Mouse (Mus musculus) spleen, postnatal 10 days (tissue): ENCODE measurements around the gene Ssbp4.

Experiments
- DNase-seq, 2 experiments: peaks; one replicate each; pipeline ENCODE4 v3.0.0; 2021 to 2022; ENCODE audit warnings: low spot score in 2 of 2

Ssbp4 gene

DNA sequence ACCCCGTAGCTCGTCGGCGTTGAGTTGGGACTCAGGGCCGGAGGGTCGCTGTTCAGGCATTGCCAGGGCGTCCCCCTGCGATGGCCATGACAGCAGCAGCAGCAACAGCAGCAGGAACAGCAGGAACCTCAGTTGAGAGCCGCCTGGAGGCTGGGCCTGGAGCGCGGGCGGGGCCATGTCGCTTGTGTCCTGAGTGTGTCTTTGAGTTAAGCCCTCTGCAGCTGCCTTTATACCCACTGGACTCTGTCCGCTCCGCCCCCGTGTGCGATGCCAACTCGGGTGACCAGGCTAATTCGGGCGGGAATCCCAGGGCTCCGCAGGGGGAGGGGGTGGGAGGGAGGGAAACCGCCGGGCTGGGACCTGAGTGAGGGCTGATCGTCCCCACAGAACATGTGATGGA is 22.8 kb upstream of the Ssbp4 start:
- DNase-seq = no peak

- DNase-seq = peak in 1 of 2 experiments; percentile 55
Measured at GRCm38 (mm10) chr8:70630532-70631381, 22.1 kb upstream of the Ssbp4 start.

GRCm38 (mm10) chr8:70629574-70630531 is 21.2 kb upstream of the Ssbp4 start:
- DNase-seq = peak; percentile 92 to 96

DNA sequence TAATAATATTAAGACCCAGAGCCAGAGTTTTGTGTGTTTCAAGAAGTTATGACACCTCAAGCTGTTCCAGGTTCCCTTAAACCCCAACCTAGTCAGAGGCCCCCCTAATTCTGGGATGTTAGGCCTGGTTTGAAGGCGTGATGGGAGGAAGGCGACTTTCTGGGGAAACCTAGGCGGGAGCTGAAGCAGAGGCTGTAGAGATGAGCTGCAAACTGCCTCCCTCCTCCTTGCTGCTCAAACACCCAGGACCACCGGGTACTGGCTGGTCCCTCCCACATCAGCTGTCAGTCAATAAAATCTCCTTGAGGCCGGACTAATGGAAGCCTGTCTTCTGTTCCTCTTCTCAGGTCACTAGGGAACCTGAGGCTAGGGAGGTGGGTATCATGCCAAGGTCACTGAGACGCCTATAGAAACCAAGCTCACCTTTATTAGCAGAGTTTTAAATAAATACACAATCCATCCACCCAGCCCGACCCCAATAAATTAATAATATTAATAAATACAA is 20.4 kb upstream of the Ssbp4 start:
- DNase-seq = no peak

DNA sequence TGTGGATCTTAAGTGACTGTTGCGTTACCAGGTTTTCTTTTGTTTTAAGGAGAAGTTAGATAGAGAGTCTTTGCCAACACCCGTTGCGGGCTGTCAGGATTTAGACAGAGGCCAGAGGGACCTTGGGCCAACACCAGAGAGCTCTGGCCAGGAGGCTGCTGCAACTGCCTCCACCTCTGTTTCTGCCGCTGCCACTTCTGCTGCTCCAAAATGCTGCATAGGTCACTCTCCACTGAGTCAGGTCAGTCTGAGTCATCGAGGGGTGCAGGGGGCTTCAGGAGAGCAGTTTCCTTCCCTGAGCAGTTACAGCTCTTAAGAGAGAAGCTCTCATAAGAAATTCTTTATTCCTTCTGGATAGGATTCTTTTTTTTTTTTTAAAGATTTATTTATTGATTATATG is 18.4 kb upstream of the Ssbp4 start:
- DNase-seq = no peak

GRCm38 (mm10) chr8:70625104-70625503 is 16.4 kb upstream of the Ssbp4 start:
- DNase-seq = peak in 1 of 2 experiments; percentile 74

- peak; percentile 42 to 46 for DNase-seq
Measured at GRCm38 (mm10) chr8:70622220-70622619, 13.5 kb upstream of the Ssbp4 start.

GRCm38 (mm10) chr8:70618888-70619334 is 10.2 kb upstream of the Ssbp4 start:
- DNase-seq = peak; percentile 73 to 91

DNA sequence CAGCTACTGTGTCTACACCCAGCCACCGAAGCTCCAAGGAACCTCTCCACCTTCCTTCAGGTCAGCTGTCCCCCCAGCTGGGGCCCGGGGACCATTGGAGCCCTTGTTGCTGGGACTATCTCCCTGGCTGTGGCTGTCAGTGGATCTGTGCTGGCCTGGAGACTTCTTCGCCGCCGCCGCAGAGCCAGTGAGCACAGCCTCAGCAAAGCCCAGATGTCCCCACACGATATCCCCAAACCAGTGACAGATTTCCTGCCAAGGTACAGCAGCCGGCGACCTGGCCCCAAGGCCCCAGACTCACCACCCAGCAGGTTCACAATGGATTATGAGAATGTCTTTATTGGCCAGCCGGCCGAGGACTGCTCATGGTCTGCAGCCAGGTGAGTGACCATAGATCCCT is 9.3 kb upstream of the Ssbp4 start:
- peak in 1 of 2 experiments; percentile 53 for DNase-seq

- DNase-seq = peak in 1 of 2 experiments; percentile 49
Measured at GRCm38 (mm10) chr8:70616645-70617044, 8.0 kb upstream of the Ssbp4 start.

- peak in 1 of 2 experiments; percentile 46 for DNase-seq
Measured at GRCm38 (mm10) chr8:70615894-70616293, 7.2 kb upstream of the Ssbp4 start, which contains the start of gene Lrrc25. Gene Lrrc25, plus strand, starts transcription at chr8:70616155.

GRCm38 (mm10) chr8:70615281-70615680 is 6.6 kb upstream of the Ssbp4 start:
- no peak for DNase-seq

GRCm38 (mm10) chr8:70614469-70614868 is 5.8 kb upstream of the Ssbp4 start:
- DNase-seq = no peak

DNA sequence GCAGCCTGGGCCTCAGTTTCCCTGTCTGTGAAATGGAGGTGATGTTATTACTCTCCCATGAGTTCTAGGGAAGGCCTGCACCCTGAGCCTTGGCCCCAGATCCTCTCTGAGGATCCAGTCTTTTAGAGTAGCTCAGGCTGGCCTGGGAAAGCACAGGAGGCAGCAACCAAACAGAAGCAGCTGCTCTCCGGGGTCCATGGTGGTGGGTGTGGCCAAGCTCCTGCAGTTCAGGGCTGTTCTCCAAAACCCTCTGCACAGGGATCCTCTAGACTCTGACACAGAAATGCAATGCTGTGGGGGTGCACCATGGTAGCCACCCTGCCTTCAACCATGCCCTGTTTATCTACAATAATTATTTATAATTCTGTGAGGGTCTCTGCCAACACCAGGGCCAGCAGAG is 5.1 kb upstream of the Ssbp4 start:
- no peak for DNase-seq

DNA sequence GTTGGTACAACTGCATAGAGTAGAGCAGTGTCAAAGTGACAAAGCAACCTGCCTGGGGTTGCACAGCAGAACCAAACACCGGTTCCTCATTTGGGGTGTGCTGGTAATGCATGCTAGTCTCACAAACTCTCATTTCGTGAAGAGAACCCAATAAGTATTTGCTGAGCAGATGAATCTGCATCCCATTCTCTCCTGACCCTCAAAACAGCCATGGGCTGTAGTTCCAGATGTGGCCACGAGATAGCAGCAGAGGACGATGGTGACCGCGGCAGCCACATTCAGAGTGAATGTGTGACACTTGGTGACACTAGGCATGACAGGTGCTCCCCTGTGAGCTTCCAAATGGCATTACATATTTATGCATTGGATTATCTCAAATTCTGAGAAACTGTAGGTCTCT is 3.2 kb upstream of the Ssbp4 start:
- DNase-seq = peak; percentile 94 to 95

- peak; percentile 89 to 93 for DNase-seq
Measured at GRCm38 (mm10) chr8:70610796-70611771, 2.4 kb upstream of the Ssbp4 start.

- DNase-seq = peak in 1 of 2 experiments; percentile 86
Measured at GRCm38 (mm10) chr8:70609849-70610795, 1.4 kb upstream of the Ssbp4 start.

GRCm38 (mm10) chr8:70609368-70609848 is 736 bp upstream of the Ssbp4 start:
- DNase-seq = peak in 1 of 2 experiments; percentile 78
